Mouse (Mus musculus) myocyte (in vitro differentiated cells): ENCODE results near the gene Cdc42bpb.

ENCODE experiments used
- CEBPB ChIP-seq: IDR thresholded peaks from 2 replicates; pipeline ENCODE4 v1.6.1; 2011; ENCODE audit warnings: mild to moderate bottlenecking, moderate library complexity; ENCODE audit not compliant: poor library complexity, insufficient read depth, severe bottlenecking
- E2F4 ChIP-seq: IDR thresholded peaks from one replicate; pipeline ENCODE4 v1.6.1; 2011; ENCODE audit warnings: mild to moderate bottlenecking, control low read depth, moderate library complexity; ENCODE audit not compliant: insufficient read depth
- MAX ChIP-seq: IDR thresholded peaks from one replicate; pipeline ENCODE4 v1.6.1; 2011; ENCODE audit warnings: low read depth, mild to moderate bottlenecking, control low read depth
- MYOD1 ChIP-seq, 3 experiments: IDR thresholded peaks; one replicate each; pipeline ENCODE4 v1.6.1; 2011; ENCODE audit warnings: control low read depth in 2 of 3, low read depth in 2 of 3, mild to moderate bottlenecking in 2 of 3, moderate library complexity in 1 of 3; ENCODE audit not compliant: insufficient read length in 2 of 3, control insufficient read depth in 1 of 3
- MYOG ChIP-seq, 3 experiments: IDR thresholded peaks; one replicate each; pipeline ENCODE4 v1.6.1; 2011; ENCODE audit warnings: control low read depth in 2 of 3, low read depth in 2 of 3, mild to moderate bottlenecking in 2 of 3; ENCODE audit not compliant: insufficient read length in 2 of 3, control insufficient read depth in 1 of 3, insufficient read depth in 1 of 3
- POLR2A ChIP-seq: IDR thresholded peaks from one replicate; pipeline ENCODE4 v1.6.1; 2011; ENCODE audit warnings: low read depth, mild to moderate bottlenecking, control low read depth, moderate library complexity; ENCODE audit not compliant: insufficient read length
- POLR2AphosphoS2 ChIP-seq: IDR thresholded peaks from one replicate; pipeline ENCODE4 v1.6.1; 2011; ENCODE audit warnings: low read depth, control low read depth; ENCODE audit not compliant: insufficient read length
- SRF ChIP-seq: IDR thresholded peaks from one replicate; pipeline ENCODE4 v1.6.1; 2011; ENCODE audit warnings: low read depth; ENCODE audit not compliant: control insufficient read depth, insufficient read length
- TCF12 ChIP-seq: IDR thresholded peaks from one replicate; pipeline ENCODE4 v1.6.1; 2011; ENCODE audit warnings: mild to moderate bottlenecking, control low read depth; ENCODE audit not compliant: poor library complexity, insufficient read depth, severe bottlenecking
- USF1 ChIP-seq: IDR thresholded peaks from one replicate; pipeline ENCODE4 v1.6.1; 2011; ENCODE audit warnings: low read depth, mild to moderate bottlenecking, control low read depth, moderate library complexity

GRCm38 (mm10) chr12:111411631-111412355 is 34.3 kb upstream of the Cdc42bpb start:
- no peak for TF ChIP-seq POLR2A
- TF ChIP-seq MYOD1 (IDR thresholded peaks at IDR 0.05; ENCODE audit: control insufficient read depth in 1 of 3, insufficient read length in 2 of 3, low read depth in 2 of 3): peak in 1 of 3 experiments; percentile 15
- TF ChIP-seq SRF: no peak
- no peak for TF ChIP-seq POLR2AphosphoS2
- no peak for TF ChIP-seq MAX
- TF ChIP-seq TCF12: no peak
- no peak for TF ChIP-seq MYOG (IDR thresholded peaks at IDR 0.05; ENCODE audit: control insufficient read depth in 1 of 3, insufficient read depth in 1 of 3, insufficient read length in 2 of 3, low read depth in 2 of 3)
- no peak for TF ChIP-seq USF1
- TF ChIP-seq E2F4: no peak
- no peak for TF ChIP-seq CEBPB
